Mouse (Mus musculus) right cerebral cortex, postnatal 4 days (tissue): ENCODE results near the gene Trio.

Experiments used
- DNase-seq: peaks from one replicate; pipeline ENCODE4 v3.0.0-alpha.2; 2022

Gene Trio

DNA sequence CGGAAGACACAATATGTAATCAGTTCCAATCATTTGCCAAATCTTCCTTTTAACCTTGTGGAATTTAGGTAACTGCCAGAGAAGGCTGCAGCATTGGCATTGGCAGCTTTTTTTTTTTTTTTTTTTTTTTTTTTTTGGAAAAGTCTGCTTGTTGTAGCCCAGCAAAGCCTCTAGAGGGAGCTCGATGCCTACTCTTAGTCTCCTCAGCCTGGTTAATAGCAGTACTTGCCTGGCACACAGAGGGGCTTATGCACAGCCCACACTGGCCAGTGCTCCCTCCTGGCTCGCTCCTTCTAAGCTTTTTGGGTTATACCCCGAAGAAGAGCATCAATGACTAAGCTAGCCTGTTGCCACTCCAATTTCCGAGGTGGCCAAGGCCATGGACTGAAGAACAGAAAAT, 106.1 kb downstream of the Trio start:
- peak; percentile 50 for DNase-seq

- DNase-seq: no peak
These were observed 106.8 kb downstream of the Trio start for GRCm38 (mm10) chr15:27918798-27919197.

- DNase-seq: no peak
These were observed 109.4 kb downstream of the Trio start for GRCm38 (mm10) chr15:27916204-27916603.

DNA sequence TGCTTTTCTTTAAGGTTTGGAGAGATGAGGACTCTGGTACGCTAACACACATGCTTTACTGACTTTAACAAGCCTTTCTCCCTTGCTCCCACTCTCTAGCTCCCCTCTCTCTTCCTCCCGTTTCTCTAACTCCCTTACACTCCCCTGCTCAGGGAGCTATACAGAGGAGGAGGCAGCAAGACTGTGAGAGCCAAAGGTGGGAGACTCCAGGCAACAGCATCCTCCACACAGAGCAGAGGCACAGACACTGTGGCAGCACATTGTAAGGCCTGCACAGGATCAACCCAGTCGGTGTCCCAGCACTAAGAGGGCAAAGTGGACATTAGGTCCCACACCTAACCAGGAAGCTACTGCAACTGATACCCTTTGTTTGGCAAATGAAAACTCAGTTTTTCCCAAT, 112.6 kb downstream of the Trio start:
- no peak for DNase-seq

- no peak for DNase-seq
These were observed 114.5 kb downstream of the Trio start for GRCm38 (mm10) chr15:27911196-27911595.

GRCm38 (mm10) chr15:27910179-27910578, 115.5 kb downstream of the Trio start:
- no peak for DNase-seq

DNA sequence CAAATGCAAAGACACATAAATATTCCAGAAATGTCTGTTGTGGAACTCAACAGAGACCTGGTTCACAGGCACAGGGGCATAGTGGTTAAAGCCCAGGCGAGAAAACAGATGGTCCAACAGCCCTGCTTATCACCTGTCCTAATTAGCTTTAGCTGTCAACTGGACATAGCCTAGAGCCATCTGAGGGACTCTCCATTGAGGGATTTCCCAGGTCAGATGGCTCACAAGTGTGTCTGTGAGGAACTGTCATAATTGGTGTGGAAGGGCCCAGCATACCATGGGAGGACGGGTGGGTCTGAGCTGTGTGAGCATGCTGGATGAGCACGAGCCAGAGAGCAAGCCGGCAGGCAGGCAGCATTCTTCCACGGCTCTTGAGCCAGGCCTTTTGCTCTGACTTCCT, 118.0 kb downstream of the Trio start:
- DNase-seq: no peak

DNA sequence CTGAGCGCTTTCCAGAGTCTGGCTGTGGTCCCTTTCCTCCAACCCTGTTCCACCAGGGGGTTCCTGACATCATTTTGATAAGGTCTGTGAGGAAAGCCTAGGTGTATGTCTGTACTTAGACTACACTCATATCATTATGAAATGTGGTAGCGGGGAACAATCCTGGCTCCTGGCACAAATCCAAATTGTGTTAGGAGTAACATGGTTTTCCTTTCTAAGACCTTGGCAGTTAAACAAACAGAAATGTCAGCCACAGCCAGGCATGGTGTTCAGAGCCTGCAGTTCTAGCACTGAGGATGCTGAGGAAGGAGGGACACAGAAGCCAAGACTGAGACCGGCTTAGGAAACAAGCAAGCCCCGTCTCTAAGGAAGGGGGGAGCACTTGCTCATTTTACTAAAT, 119.2 kb downstream of the Trio start:
- no peak for DNase-seq

- DNase-seq: peak; percentile 71
These were observed 120.3 kb downstream of the Trio start for GRCm38 (mm10) chr15:27905341-27905740.

DNA sequence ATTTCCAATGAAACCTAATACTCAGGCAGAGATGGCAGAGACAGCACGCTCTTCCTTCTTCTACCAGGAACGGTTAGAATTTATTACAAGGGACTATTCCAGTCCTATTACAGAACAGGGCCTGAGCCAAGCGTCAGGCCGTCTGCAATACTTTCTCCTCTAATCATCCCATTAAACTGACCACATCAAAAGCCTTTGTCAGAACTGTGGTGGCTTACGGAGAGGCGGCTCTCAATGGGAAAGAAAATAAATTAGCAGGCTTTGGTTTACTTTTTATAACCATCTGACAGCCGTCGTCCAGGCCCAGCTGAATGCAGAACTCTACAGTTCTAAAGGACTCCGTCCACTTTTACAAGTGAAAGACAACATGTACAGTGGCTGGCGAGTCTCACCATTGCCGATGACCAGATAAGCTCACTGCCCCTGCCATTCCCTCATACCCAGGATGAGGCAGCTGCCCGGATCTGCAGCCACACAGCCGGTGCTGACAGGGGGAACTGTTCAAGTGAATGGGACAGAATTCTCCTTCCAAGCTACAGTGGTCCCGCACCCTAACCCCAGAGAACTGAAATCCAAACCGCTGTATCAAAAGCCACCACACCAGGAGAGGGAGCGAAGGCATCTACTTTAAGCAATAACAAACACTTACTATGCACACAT, 121.2 kb downstream of the Trio start:
- DNase-seq: no peak

DNA sequence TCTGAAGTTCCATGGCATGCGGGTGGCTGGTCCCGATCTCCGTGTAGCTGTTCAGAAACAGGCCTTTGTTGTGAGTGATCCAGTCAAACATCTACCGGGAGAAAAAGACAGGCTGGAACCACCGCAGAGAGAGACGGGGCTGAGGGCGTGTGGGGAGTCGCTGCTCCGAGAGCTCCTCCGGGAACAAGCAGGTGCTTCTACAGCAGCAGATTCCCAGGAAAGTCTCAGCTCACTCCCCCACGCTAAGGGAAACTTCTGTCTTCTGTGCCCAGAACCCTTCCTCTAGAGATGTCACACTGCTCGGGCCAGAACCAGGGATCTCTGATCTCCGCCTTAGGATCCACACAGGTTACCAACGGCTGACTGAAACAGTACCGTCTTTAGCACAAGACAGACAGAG, 124.4 kb downstream of the Trio start:
- no peak for DNase-seq

DNA sequence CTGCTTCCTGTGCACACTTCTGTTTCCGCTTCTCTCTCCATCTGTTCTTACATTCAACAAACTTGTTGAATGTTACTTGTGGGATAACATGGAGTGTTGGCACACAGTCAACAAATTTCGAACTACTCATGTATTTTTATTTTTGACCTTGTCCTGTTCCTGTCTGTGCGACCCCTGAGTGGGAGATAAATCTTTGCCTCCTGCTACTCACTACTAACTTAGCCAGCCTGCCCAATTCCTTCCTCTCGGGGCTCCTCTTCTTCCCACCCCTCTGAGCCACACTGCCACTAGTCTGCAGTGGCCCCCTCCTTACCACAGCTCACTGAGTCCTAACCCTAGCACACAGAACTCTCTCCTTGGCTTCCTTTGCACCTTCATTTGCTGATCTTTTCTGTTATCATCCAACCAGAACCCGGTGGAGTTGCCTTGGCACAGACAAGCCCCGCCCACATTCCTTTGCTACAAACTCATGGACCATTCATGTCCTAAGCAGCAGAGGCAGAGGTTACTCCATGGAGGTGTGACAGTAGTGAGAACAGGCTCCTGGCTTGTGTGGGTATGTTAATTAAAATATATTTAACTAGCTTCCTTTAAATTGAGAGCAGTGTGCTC, 126.7 kb downstream of the Trio start:
- DNase-seq: no peak

DNA sequence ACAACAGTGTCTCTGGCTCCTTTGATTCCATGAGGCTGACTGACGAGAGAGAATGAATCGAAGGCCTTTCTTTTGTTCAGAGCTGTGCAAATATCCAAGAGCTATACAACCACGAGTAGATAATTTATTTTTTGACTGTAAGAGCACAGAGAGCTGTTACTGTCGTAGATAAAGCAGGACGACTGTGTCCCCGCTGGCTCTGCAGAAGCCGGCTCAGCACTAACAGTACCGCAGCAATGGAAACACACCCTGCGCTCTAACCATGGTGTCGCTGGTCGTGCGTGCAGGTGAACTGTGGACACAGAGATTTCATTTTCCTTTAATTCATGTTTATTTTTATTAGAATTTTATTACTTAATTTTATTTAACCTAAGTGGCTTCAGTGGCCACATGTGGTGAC, 131.5 kb downstream of the Trio start:
- no peak for DNase-seq

- DNase-seq: no peak
These were observed 133.6 kb downstream of the Trio start for GRCm38 (mm10) chr15:27892029-27892428.

DNA sequence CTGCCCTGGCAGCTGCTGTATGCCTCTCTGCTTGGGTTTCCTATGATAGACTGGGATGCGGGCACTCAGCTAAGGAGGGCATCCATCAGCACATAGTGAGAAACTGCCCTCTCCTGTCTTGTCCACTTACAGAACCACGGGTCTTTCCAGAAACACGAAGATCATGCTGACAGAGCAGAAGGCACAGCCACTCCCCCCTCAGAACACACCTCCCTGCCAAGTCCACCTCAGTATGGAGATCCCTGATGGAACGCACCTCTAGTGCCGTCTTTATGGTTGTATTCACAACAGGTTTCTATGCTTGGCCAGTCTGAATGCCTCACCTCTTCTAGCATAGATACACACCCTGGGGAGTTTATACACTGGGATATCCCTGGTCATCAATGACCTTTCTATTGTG, 135.0 kb downstream of the Trio start:
- no peak for DNase-seq

- no peak for DNase-seq
These were observed 137.5 kb downstream of the Trio start for GRCm38 (mm10) chr15:27888153-27888552.

GRCm38 (mm10) chr15:27886992-27887391, 138.7 kb downstream of the Trio start:
- no peak for DNase-seq

DNA sequence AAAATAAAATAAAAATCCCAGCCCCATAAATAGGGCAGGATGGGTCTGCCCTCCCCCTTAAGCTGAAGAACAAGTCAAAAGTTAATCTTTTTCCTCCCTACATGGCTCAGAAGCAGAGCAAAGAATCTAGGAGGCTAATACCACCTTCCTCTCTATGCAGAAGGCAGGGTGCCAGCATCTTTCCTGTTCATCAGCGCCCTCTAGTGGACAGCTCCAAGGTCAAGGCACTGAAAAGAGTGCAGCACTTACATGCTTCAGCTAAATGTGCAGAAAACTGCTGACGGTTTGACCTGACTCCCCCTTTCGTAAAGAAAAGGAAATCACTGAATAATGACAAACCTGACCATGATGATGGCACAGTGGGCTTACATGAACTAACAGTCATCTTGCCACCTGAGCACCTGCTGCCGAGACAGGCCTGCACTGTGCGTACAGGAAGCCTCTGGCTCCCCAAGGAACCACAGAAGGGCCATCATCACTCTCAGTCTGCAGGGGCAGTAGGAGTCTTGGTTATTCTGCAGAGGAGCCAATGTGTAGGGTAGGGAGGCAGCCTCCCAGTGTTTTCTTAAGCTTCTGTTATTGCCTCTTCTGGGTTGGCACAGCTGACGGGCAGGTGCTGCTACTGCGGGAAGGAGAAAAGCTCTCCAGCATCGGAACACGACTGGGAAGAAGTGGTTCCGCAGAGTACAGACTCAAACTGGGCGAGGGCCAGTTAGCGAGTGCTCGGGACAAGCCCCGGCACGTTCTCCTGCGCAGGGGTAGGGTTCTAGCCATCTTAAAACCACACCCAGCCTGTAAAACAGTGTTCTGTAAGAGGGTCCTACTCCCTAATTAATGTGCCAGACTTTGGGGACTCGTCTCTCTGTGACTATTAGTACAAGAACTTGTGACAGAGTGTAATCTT, 141.0 kb downstream of the Trio start:
- DNase-seq: peak; percentile 84

DNA sequence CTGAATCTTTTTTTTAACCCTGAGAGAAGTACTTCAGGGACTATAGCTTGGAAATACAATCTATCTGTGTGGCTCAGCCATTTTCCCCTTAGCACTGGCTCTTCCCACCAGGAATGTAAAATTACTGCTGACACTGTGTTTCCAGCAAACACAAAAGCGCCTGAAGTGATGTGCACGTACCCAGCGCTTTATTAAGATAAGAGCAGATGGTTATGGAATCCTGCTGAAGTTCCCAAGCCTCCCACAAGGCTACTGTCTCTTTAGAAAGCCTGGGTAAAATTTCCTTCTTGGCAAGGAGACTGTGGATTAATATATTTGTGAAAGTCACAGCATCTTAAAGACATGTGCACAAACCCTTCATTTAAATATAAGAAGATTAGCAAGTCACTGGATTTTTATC, 141.8 kb downstream of the Trio start:
- DNase-seq: no peak

DNA sequence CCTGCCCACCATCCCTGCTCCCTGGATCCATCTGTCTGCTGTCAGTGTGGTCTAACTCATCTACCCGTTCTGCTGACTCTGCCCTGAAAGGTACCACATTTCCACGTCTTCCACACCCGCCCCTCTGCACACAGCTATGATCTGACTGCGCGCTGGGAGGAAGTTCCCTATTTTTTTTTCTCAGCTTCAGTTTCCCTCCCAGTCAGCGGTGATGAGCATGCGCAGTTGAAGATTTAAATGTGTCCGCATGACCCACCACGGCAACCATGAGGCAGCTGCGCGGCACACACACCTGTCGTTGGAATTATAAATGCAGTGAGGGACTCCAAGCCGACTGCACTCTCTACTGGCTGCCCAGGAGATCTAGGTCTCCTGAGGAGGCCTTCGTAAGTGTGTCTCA, 142.8 kb downstream of the Trio start:
- DNase-seq: no peak

DNA sequence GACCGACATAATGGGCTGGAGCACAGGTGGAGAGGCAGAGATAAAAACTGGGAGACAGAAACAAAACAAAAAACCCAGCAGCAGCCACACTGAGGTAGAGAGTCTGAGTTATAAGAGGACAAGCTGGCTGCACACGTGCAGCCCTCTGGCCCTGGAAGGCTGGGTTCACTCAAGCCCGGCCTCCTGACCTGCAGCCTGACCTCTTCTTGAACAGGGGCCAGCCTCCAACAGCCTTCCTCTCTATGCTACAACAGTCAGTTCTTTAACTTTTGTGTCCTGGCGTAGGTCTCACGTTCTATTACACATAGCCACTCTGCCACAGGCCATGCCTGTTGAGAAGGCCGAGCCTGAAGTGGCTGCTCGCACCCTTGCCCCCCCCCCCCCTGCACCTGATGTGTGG, 147.8 kb downstream of the Trio start:
- DNase-seq: no peak

- no peak for DNase-seq
These were observed 149.3 kb downstream of the Trio start for GRCm38 (mm10) chr15:27876327-27876726.

- DNase-seq: no peak
These were observed 149.9 kb downstream of the Trio start for GRCm38 (mm10) chr15:27875753-27876152.

DNA sequence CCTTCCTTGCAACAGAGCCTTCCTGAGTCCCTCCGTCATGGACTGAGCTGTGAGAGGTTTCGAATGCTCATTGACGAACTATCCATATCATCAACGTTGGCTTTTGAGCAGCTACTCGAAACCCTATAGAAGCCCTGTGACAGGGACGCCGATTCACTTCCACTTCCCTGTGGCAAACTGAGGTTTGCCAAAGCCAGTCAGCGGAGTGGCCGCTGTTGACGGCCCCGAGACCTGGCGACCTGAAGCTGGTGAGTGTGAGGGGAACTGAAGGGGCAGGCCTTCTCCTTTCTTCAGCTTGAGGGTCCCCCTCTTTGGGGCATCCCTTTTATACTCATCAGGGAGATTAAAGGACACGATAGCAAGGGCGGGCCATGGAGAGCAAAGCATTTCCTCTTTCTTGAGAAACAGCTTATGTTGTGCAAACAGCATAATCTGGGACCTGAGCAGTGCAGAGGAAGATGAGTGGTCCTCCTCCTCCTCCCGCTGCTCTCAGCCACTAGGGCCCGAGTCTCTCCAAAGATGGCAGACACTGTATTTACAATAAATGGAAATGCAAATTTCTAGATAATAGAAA, 151.8 kb downstream of the Trio start:
- DNase-seq: no peak
